Comparison of ENCODE assay signal across 19 mouse cellular contexts in genomic region chr2:179128432-179128831, GRCm38 (mm10).
"Had no signal": no experiment of that assay in that cellular context is flagged by ENCODE, and none has a peak within 500 bp of the region (broad histone marks: within the 10 kb centered on the region; RNA-seq: fewer than 3 reads in every experiment).

No protein-coding gene starts in this region.

- H3K27ac ChIP-seq: midbrain, embryonic 10.5 days; midbrain, embryonic 12.5 days; neural tube, embryonic 13.5 days; neural tube, embryonic 15.5 days had no signal

- H3K4me1 ChIP-seq: midbrain, embryonic 10.5 days; midbrain, embryonic 12.5 days; neural tube, embryonic 13.5 days; neural tube, embryonic 15.5 days had no signal

- H3K4me3 ChIP-seq: midbrain, embryonic 10.5 days; midbrain, embryonic 12.5 days; myocyte; neural tube, embryonic 13.5 days; neural tube, embryonic 15.5 days had no signal

- H3K9ac ChIP-seq: lung, embryonic 14.5 days; midbrain, embryonic 12.5 days; neural tube, embryonic 13.5 days; neural tube, embryonic 15.5 days had no signal

- DNase-seq: lung, adult 18-20 months; lung, embryonic 14.5 days; lung, postnatal 10 days; lung, postnatal 4 days; midbrain, embryonic 14.5 days; retina, postnatal 1 day; right cerebral cortex, adult 18-20 months; right cerebral cortex, postnatal 25 days; right cerebral cortex, postnatal 4 days; spleen, adult 18-20 months; thymus, adult 18-20 months; thymus, postnatal 14 days; thymus, postnatal 36 days had no signal

- H3K4me2 ChIP-seq: lung, embryonic 14.5 days; midbrain, embryonic 12.5 days; neural tube, embryonic 13.5 days; neural tube, embryonic 15.5 days had no signal

- H3K9me3 ChIP-seq: midbrain, embryonic 10.5 days; midbrain, embryonic 12.5 days; neural tube, embryonic 13.5 days; neural tube, embryonic 15.5 days had no signal

- H3K36me3 ChIP-seq: midbrain, embryonic 10.5 days; midbrain, embryonic 12.5 days; neural tube, embryonic 13.5 days; neural tube, embryonic 15.5 days had no signal

- H3K27me3 ChIP-seq: midbrain, embryonic 12.5 days; neural tube, embryonic 13.5 days; neural tube, embryonic 15.5 days had no signal

- ATAC-seq: midbrain, embryonic 16.5 days had no signal
